Mouse (Mus musculus) stomach, embryonic 16.5 days (tissue): ENCODE measurements at regions not wholly inside any gene's neighbourhood (a gene's known extent, or its start where the extent isn't known, plus 50 kb on each side); places are given as distances from the start of the nearest gene placed in this dataset.
"Not testable (repeated sequence)": the region's sequence is repeated elsewhere in the genome, so short reads cannot be mapped to it uniquely, and the experiment has no call there.

Experiments used
- ATAC-seq: fragments of 200-750 bp; cut with Nextera tagmentation; 2 replicates; pipeline ENCODE4 v1.8.0; 2017; ENCODE audit warnings: moderate number of reproducible peaks, moderate TSS enrichment; ENCODE audit not compliant: insufficient read depth, low FRiP score
- H3K27ac ChIP-seq: fragments of 300-500 bp; sonication (generic); 2 replicates; pipeline ENCODE4 v1.5.1; 2014; ENCODE audit warnings: low read length
- H3K27me3 ChIP-seq: fragments of 300-500 bp; sonication (generic); 2 replicates; pipeline ENCODE4 v1.6.1; 2014; ENCODE audit warnings: low read length, control low read depth, mixed read lengths; ENCODE audit not compliant: control insufficient read depth, insufficient read depth
- H3K36me3 ChIP-seq: fragments of 300-500 bp; sonication (generic); 2 replicates; pipeline ENCODE4 v1.6.1; 2014; ENCODE audit warnings: low read length; ENCODE audit not compliant: control insufficient read depth, insufficient read depth
- H3K4me1 ChIP-seq: fragments of 300-500 bp; sonication (generic); 2 replicates; pipeline ENCODE4 v1.6.1; 2014; ENCODE audit warnings: low read length, control low read depth, mixed read lengths; ENCODE audit not compliant: control insufficient read depth, insufficient read depth
- H3K4me2 ChIP-seq: fragments of 300-500 bp; sonication (generic); 2 replicates; pipeline ENCODE4 v1.6.1; 2014; ENCODE audit warnings: low read depth, low read length, mixed read lengths
- H3K4me3 ChIP-seq: fragments of 300-500 bp; sonication (generic); replicated peaks from 2 replicates; pipeline ENCODE4 v1.5.1; 2014; ENCODE audit warnings: mild to moderate bottlenecking, low read length
- H3K9ac ChIP-seq: fragments of 300-500 bp; sonication (generic); 2 replicates; pipeline ENCODE4 v1.6.1; 2014; ENCODE audit warnings: low read length
- H3K9me3 ChIP-seq: fragments of 300-500 bp; sonication (generic); replicated peaks from 2 replicates; pipeline ENCODE4 v1.6.1; 2016; ENCODE audit warnings: low read length, control low read depth; ENCODE audit not compliant: control insufficient read depth
- WGBS: fragments of 180-500 bp; shearing (Covaris S2); extraction: QIAGEN DNeasy Blood & Tissue Kit; methylation state at CpG from one replicate; pipeline ENCODE4 v1.1.7; 2014; 5-methylcytosine and 5-hydroxymethylcytosine counted together

DNA sequence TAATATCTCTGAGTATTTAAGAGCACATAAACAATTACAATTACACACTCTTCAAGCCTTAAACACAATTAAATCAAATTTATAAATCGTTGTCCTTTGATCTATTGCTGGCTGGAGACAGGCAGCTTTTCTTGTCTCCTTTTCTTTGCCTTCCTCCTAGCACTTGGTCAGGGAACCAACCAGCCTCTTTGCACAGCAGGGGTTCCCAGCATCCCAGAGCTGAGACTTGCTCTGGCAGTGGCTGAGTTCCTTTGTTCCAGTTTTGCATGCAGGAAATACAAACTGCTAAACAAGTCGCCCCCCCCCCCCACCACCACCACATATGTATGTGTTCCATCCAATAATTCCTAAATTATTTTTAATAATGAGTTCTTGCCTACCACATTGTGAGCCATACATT, 166.7 kb downstream of the Dio2 start:
- Histone ChIP-seq H3K4me3 (no peak overlapping the region), H3K27ac (no peak overlapping the region), H3K9ac (no peak overlapping the region), H3K4me2 (no peak overlapping the region), H3K27me3 (no peaks in the 10 kb centered on the region), H3K4me1 (no peaks in the 10 kb centered on the region), H3K36me3 (no peaks in the 10 kb centered on the region), H3K9me3 (no peaks in the 10 kb centered on the region)
- ATAC-seq, result no peak
- 15% methylated on average over 2 of the region's 2 CpGs for WGBS

DNA sequence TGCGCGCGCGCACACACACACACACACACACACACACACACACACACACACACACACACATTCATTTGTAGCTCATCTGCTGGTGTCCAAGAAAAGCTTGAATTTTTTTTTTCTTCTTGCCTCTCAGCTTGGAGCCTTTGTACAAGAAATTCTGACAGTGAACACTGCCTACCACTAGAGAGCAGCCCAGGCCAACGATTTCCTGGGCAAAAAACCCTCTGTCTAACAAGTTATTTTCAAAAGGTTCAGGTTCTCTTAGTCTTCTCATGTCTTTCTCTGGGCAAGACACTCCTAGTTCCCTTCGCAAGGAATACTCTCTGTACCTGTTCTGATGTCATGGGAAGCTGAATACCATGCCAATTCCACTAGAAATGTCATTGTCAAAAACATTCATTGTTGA, 171.9 kb downstream of the Dio2 start:
- no peaks in the 10 kb centered on the region for H3K27me3 ChIP-seq
- H3K27ac ChIP-seq, result no peak overlapping the region
- H3K9ac ChIP-seq, result no peak overlapping the region
- no peak overlapping the region for H3K4me3 ChIP-seq
- no peaks in the 10 kb centered on the region for H3K36me3 ChIP-seq
- no peaks in the 10 kb centered on the region for H3K4me1 ChIP-seq
- 80% methylated on average over 6 of the region's 6 CpGs for WGBS
- ATAC-seq, result no peak
- no peaks in the 10 kb centered on the region for H3K9me3 ChIP-seq
- no peak overlapping the region for H3K4me2 ChIP-seq

DNA sequence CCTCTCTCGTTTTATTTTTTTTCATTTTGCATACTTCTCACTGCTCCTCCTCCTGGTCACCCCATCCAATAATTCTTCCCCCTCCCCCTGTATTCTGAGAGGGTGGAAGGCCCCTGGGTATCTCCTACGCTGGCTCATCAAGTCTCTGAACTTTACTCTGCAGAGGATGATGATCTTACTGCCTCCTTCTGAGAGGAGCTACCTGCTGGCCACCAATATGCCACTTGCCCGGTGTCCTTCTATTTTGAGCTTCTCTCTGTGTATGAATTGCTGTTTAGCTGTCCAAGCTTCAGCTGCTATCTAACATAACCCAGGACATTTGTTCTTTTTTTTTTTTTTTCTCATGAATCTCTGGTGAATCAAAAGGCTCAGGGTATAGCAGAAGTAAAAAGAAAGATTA, 173.2 kb downstream of the Dio2 start:
- H3K27me3 ChIP-seq, result no peaks in the 10 kb centered on the region
- no peak overlapping the region for H3K4me2 ChIP-seq
- no peak overlapping the region for H3K27ac ChIP-seq
- H3K9me3 ChIP-seq, result no peaks in the 10 kb centered on the region
- 77% methylated on average over 3 of the region's 3 CpGs for WGBS
- no peak for ATAC-seq
- H3K36me3 ChIP-seq, result no peaks in the 10 kb centered on the region
- H3K4me3 ChIP-seq, result no peak overlapping the region
- no peak overlapping the region for H3K9ac ChIP-seq
- H3K4me1 ChIP-seq, result no peaks in the 10 kb centered on the region

DNA sequence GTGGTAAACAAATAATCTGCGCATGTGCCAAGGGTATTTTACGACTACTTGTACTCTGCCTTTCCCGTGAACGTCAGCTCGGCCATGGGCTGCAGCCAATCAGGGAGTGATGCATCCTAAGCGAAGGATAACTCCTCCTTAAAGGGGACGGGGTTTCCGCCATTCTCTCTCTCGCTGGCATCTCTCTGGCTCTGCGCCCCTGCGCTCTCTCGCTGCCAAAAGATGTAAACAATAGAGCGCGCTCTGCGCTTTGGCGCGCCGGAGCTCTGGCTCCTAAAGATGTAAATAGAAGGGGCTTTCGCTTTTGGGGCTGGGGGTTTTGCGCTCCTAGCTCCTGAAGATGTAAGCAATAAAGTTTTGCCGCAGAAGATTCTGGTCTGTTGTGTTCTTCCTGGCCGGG, 173.6 kb downstream of the Dio2 start:
- not testable (repeated sequence) for H3K27ac ChIP-seq, H3K4me1 ChIP-seq, H3K9me3 ChIP-seq, H3K4me2 ChIP-seq, ATAC-seq, H3K36me3 ChIP-seq, H3K4me3 ChIP-seq, H3K9ac ChIP-seq, H3K27me3 ChIP-seq
- 89% methylated on average over 17 of the region's 22 CpGs for WGBS

DNA sequence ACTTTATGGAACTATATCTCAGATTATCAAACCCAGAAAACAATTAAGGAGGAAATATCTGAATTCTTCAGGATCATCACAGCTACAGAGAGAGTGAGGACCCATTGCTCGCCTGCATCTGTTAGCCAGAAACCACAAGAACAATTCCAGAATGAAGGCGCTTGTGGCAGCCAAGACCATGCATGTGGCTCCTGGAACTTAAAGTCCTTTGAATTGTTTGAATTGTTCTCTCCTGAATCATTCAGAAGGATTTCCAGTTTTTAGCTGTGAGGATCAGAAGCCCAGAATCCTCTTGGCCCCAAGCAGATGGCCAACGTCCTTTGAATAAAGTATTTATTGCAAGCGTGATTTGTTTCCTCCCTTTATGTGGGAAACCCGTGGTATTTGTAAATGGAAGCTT, 195.9 kb downstream of the Dio2 start:
- 69% methylated on average over 5 of the region's 5 CpGs for WGBS
- no peak overlapping the region for H3K9ac ChIP-seq
- no peak overlapping the region for H3K4me2 ChIP-seq
- H3K9me3 ChIP-seq, result no peaks in the 10 kb centered on the region
- no peak overlapping the region for H3K27ac ChIP-seq
- H3K27me3 ChIP-seq, result no peaks in the 10 kb centered on the region
- H3K4me1 ChIP-seq, result no peaks in the 10 kb centered on the region
- no peaks in the 10 kb centered on the region for H3K36me3 ChIP-seq
- no peak overlapping the region for H3K4me3 ChIP-seq
- ATAC-seq, result no peak
